Mouse (Mus musculus): ENCODE data around the gene Lrrd1. TPM values are rescaled to one million over a fixed set of nuclear protein-coding genes. Genes with fewer than 3 reads are reported as not detected.
"Not testable (repeated sequence)": the region's sequence is repeated elsewhere in the genome, so short reads cannot be mapped to it uniquely, and the experiment has no call there.

Gene Lrrd1
- polyA plus RNA-seq, 1 experiment = 0.20 TPM

- WGBS = under 1% methylated on average over 36 of the region's 36 CpGs
- TF ChIP-seq CTCF (conservative IDR thresholded peaks at IDR 0.05; ENCODE audit: insufficient read depth, insufficient read length, low read depth, low read length) (no peak), POLR2A (IDR thresholded peaks at IDR 0.05; ENCODE audit: low read depth, low read length) (no peak)
These were observed 41.4 kb upstream of the Lrrd1 start for GRCm38 (mm10) chr5:3803292-3804165.

GRCm38 (mm10) chr5:3808472-3808871, 36.5 kb upstream of the Lrrd1 start:
- Histone ChIP-seq H3K27me3 (replicated peaks; ENCODE audit: control insufficient read depth, insufficient read depth, low read length) (no peaks in the 10 kb centered on the region), H3K4me1 (ENCODE audit: control insufficient read depth, insufficient read depth, low read length) (peaks cover 2% of the 10 kb centered on the region; the same call in 1 of the 2 replicates), H3K36me3 (ENCODE audit: control insufficient read depth, insufficient read depth, low read length) (peaks cover 2% of the 10 kb centered on the region), H3K4me3 (ENCODE audit: insufficient read depth, low read depth, low read length) (no peak overlapping the region), H3K27ac (ENCODE audit: insufficient read depth, low read depth, low read length) (no peak overlapping the region)
- TF ChIP-seq POLR2A (IDR thresholded peaks at IDR 0.05; ENCODE audit: low read depth, low read length) = no peak
- no peak; the same call in 1 of the 2 replicates for TF ChIP-seq CTCF (conservative IDR thresholded peaks at IDR 0.05; ENCODE audit: insufficient read depth, insufficient read length, low read depth, low read length)
- 88% methylated on average over 1 of the region's 1 CpGs for WGBS
- DNase-seq = no peak

More at GRCm38 (mm10) chr5:3803292-3804165, 41.4 kb upstream of the Lrrd1 start:
- H3K27me3 ChIP-seq (replicated peaks; ENCODE audit: control insufficient read depth, insufficient read depth, low read length) = no peaks in the 10 kb centered on the region
- H3K4me3 ChIP-seq (ENCODE audit: insufficient read depth, low read depth, low read length) = peak overlapping the region; percentile 94
- peak overlapping the region; percentile 80 for H3K27ac ChIP-seq (ENCODE audit: insufficient read depth, low read depth, low read length)
- peaks cover 6% of the 10 kb centered on the region; the same call in 1 of the 2 replicates for H3K4me1 ChIP-seq (ENCODE audit: control insufficient read depth, insufficient read depth, low read length)
- peak; percentile 42 for DNase-seq
- no peaks in the 10 kb centered on the region for H3K36me3 ChIP-seq (ENCODE audit: control insufficient read depth, insufficient read depth, low read length)

GRCm38 (mm10) chr5:3834107-3834506, 10.9 kb upstream of the Lrrd1 start:
- Histone ChIP-seq H3K4me3 (ENCODE audit: insufficient read depth, low read depth, low read length) (no peak overlapping the region), H3K4me1 (ENCODE audit: control insufficient read depth, insufficient read depth, low read length) (no peaks in the 10 kb centered on the region), H3K36me3 (ENCODE audit: control insufficient read depth, insufficient read depth, low read length) (peaks cover 7% of the 10 kb centered on the region), H3K27me3 (replicated peaks; ENCODE audit: control insufficient read depth, insufficient read depth, low read length) (no peaks in the 10 kb centered on the region), H3K27ac (ENCODE audit: insufficient read depth, low read depth, low read length) (no peak overlapping the region)
- TF ChIP-seq POLR2A (IDR thresholded peaks at IDR 0.05; ENCODE audit: low read depth, low read length) = no peak
- 85% methylated on average over 1 of the region's 1 CpGs for WGBS
- no peak for DNase-seq

- no peak for DNase-seq
- no peak overlapping the region for H3K4me3 ChIP-seq (ENCODE audit: insufficient read depth, low read depth, low read length)
- no peaks in the 10 kb centered on the region for H3K4me1 ChIP-seq (ENCODE audit: control insufficient read depth, insufficient read depth, low read length)
- no peaks in the 10 kb centered on the region for H3K36me3 ChIP-seq (ENCODE audit: control insufficient read depth, insufficient read depth, low read length)
- no peaks in the 10 kb centered on the region for H3K27me3 ChIP-seq (replicated peaks; ENCODE audit: control insufficient read depth, insufficient read depth, low read length)
- H3K27ac ChIP-seq (ENCODE audit: insufficient read depth, low read depth, low read length) = no peak overlapping the region
- TF ChIP-seq CTCF (conservative IDR thresholded peaks at IDR 0.05; ENCODE audit: insufficient read depth, insufficient read length, low read depth, low read length) (no peak), POLR2A (IDR thresholded peaks at IDR 0.05; ENCODE audit: low read depth, low read length) (no peak)
- 70% methylated on average over 4 of the region's 4 CpGs for WGBS
These were observed 25.2 kb downstream of the Lrrd1 start for GRCm38 (mm10) chr5:3870161-3870560.

GRCm38 (mm10) chr5:3872348-3872747, 27.4 kb downstream of the Lrrd1 start:
- Histone ChIP-seq H3K36me3 (ENCODE audit: control insufficient read depth, insufficient read depth, low read length) (no peaks in the 10 kb centered on the region), H3K27ac (ENCODE audit: insufficient read depth, low read depth, low read length) (no peak overlapping the region), H3K4me3 (ENCODE audit: insufficient read depth, low read depth, low read length) (no peak overlapping the region), H3K4me1 (ENCODE audit: control insufficient read depth, insufficient read depth, low read length) (no peaks in the 10 kb centered on the region), H3K27me3 (replicated peaks; ENCODE audit: control insufficient read depth, insufficient read depth, low read length) (no peaks in the 10 kb centered on the region)
- WGBS = 95% methylated on average over 1 of the region's 1 CpGs
- DNase-seq = no peak
- TF ChIP-seq POLR2A (IDR thresholded peaks at IDR 0.05; ENCODE audit: low read depth, low read length) (no peak), CTCF (conservative IDR thresholded peaks at IDR 0.05; ENCODE audit: insufficient read depth, insufficient read length, low read depth, low read length) (no peak)

GRCm38 (mm10) chr5:3873485-3873884, 28.5 kb downstream of the Lrrd1 start:
- H3K4me1 ChIP-seq (ENCODE audit: control insufficient read depth, insufficient read depth, low read length) = no peaks in the 10 kb centered on the region
- no peaks in the 10 kb centered on the region for H3K36me3 ChIP-seq (ENCODE audit: control insufficient read depth, insufficient read depth, low read length)
- TF ChIP-seq POLR2A (IDR thresholded peaks at IDR 0.05; ENCODE audit: low read depth, low read length) = no peak
- no peak for TF ChIP-seq CTCF (conservative IDR thresholded peaks at IDR 0.05; ENCODE audit: insufficient read depth, insufficient read length, low read depth, low read length)
- WGBS = 89% methylated on average over 3 of the region's 3 CpGs
- H3K27me3 ChIP-seq (replicated peaks; ENCODE audit: control insufficient read depth, insufficient read depth, low read length) = no peaks in the 10 kb centered on the region
- H3K27ac ChIP-seq (ENCODE audit: insufficient read depth, low read depth, low read length) = no peak overlapping the region
- no peak for DNase-seq
- no peak overlapping the region for H3K4me3 ChIP-seq (ENCODE audit: insufficient read depth, low read depth, low read length)

GRCm38 (mm10) chr5:3886862-3887261, 41.9 kb downstream of the Lrrd1 start:
- WGBS = 87% methylated on average over 7 of the region's 7 CpGs
- not testable (repeated sequence) for H3K36me3 ChIP-seq (ENCODE audit: control insufficient read depth, insufficient read depth, low read length); DNase-seq

More at GRCm38 (mm10) chr5:3886862-3887261, 41.9 kb downstream of the Lrrd1 start:
- not testable (repeated sequence) for H3K4me3 ChIP-seq (ENCODE audit: insufficient read depth, low read depth, low read length); H3K27ac ChIP-seq (ENCODE audit: insufficient read depth, low read depth, low read length); H3K4me1 ChIP-seq (ENCODE audit: control insufficient read depth, insufficient read depth, low read length); H3K27me3 ChIP-seq (replicated peaks; ENCODE audit: control insufficient read depth, insufficient read depth, low read length)
